Mouse (Mus musculus) ovary, postnatal 10 days (tissue): Measurements from ENCODE around the gene Zfp57.

Experiments used
- DNase-seq: peaks from one replicate; pipeline ENCODE4 v3.0.0; 2022; ENCODE audit warnings: low spot score

The Zfp57 gene

DNA sequence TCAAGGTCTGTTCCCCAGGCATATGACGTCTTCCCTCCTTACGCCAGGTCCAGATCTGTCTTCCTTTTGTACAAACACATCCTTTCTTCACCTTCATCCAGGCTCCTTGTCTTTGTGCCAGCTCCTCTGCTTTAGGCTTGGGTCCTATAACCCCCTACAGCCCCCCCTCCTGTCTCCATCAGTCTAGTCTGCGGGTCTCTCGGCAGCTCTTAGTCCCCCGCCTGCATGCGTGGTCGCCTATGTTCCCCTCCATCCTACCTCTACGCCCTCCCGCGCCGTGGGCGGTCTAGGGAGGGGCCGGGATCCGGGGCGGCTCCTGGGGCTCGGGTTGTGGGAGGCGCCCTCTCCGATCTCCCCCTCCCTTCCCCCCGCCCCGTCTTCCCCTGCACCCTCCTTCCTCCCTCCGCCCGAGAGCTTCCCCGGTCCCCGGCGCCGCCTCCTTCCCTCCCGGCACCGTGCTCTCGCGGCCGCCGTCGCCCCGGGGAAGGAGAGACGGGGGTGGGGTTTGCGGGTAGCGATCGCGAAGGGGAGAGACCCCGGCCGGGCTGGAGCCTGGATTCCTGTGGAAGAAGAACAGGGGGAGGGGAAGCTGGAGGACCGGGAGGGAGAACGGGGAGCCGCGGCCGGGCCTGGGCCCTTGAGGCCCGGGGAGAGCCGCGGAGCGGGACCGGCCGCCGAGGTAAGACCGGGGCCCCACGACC is 44.8 kb downstream of the Zfp57 start, which contains the start of gene Gabbr1:
TSS of gene Gabbr1 (plus strand) at position 356 of the 701 bp plus-strand sequence.
- DNase-seq = peak; percentile 68

DNA sequence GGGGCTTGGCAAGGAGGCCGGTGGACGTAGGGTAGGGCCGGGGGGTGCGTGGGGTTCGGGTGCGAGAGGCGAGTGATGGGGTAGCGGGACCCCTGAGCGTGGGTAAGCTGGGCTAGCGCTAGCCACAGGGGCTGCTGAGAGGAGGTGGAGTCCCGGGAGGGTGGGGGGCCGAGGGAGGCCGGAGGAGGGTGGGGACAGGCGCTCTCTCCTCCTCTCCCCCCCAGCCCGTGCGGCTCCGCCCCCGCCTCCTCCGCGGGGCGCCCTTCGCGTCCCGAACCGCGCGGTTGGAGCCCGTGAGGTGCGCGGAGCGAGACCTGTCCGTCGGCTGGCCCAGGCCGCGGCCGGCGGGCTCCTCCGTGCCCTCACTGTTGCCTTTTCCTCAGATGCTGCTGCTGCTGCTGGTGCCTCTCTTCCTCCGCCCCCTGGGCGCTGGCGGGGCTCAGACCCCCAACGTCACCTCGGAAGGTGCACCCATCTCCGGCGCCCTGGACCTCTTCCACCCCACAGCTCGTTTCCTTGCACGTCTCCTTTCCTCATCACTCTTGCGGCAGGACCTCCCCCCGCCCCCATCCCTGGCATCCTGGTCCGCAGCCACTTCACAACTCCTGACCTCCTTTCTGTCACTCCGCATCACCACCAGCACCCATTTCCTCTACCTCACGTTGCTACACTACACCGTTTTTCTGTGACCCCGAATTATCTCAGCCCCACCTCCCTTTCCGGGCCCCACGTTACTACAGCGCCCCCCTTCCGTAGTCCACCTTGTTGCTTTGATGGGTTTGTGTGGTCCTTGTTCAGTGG is 45.5 kb downstream of the Zfp57 start:
- DNase-seq = no peak

DNA sequence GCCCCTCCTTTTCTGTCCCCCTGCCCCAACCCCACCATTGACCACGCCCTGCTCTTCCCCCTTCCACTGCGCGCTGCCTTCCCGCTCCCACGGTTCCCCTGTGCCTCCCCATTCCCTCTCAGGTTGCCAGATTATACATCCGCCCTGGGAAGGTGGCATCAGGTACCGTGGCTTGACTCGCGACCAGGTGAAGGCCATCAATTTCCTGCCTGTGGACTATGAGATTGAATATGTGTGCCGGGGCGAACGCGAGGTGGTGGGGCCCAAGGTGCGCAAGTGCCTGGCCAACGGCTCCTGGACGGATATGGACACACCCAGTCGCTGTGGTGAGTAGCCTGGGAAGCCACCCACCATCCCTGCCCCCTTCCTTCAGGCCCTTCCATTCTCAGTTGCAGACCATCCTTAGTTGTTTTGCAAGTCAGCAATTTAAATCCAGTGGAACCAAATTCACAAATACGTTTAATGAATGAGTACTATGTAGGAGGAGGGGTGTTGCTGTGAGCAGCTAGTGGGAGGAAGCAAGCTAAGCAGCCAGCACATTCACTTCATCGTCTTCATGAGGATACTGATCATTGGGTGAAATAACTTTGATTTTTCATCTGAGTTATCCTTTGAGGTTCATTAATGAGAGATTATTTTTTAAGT is 46.5 kb downstream of the Zfp57 start:
- no peak for DNase-seq

DNA sequence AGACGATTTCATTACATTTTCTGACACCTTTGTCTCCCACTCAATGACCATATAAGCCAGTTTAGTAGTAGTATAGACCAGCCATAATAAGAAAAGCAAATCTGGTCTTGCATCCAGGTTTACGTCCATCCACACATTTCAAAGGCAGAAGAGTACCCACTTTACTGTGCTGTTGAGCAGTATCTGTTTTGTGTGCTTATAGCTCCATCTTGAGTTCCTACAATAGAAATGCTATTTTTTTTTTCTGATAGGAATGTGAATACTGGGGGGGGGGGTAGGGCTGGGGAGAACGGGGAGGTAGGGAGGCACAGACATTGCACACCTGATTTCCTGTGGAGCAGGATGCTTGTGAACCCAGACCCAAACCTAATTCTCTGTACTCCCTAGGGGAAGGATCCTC is 47.0 kb downstream of the Zfp57 start:
- no peak for DNase-seq

DNA sequence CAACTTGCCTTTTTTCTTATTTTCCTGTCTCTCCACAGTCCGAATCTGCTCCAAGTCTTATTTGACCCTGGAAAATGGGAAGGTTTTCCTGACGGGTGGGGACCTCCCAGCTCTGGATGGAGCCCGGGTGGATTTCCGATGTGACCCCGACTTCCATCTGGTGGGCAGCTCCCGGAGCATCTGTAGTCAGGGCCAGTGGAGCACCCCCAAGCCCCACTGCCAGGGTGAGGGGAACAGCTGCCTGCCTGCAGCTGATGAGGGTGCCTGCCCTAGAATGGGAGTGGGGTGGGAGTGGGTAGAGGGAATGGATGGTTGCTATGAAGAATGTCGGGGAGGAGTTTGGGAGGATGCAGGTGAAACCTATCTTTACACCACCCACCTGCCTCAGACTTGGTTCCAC is 47.4 kb downstream of the Zfp57 start:
- DNase-seq = no peak

DNA sequence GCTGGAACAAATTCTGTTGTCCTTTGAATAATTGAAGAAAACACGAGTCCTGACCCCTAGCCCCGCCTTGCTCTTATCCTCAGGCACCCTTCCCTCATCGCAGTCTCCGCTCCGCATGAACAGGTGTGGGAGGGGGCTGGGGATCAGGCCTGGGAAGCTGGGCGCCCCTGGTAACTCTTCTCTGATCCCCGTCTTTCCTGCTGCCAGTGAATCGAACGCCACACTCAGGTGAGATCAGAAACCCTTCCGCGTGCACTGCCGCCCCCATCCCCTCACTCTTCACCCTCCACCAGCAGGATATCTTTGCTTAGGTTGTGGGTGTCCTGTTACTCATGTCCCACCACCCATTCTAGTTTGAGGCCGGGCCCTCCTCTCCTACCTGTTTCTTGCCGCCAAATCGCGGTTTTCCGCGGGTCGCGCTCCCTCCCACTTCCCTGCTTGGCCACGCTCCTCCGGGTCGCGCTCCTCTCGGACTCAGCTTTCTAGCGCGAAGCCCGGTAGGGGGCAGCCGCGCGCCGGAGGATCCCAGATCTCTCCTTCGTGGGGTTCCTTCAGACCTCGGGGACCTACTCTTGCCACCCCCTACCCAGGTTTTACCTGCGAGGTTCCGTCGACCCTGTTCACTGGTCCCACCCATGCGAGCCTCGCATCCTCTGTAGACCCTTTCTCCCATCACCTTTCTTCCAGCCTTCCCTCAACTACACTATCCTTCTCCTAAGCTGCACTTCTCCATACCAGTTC is 48.8 kb downstream of the Zfp57 start:
- peak; percentile 36 for DNase-seq

DNA sequence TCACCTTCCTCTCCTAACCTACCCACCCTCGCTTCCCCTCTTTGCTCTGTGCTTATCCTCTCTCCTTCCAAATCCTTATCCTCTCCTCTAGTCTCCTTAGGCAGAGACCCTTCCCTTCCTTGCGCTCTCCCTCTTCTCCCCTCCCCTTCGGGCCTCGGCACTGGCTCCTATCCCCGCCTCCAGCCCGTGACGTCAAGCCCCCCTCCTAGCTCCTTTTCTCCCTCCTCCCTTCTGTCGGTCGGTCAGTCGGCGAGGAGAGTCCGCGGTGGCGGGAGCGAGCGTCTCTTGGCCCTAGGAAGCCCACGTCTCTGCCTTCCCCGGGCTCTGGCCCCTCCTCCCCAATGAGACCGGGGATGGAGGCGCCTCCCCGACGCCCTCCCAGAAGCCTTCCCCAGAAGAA is 49.4 kb downstream of the Zfp57 start:
- peak; percentile 30 for DNase-seq

DNA sequence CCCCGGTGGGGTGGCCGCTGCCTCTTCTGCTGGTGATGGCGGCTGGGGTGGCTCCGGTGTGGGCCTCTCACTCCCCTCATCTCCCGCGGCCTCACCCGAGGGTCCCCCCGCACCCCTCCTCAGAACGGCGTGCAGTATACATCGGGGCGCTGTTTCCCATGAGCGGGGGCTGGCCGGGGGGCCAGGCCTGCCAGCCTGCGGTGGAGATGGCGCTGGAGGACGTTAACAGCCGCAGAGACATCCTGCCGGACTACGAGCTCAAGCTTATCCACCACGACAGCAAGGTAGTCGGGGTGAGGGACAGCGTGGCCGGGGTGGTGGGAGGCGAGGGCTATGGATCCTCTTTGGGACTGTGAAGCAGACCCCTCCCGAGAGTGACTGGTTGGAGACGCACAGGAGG is 49.9 kb downstream of the Zfp57 start:
- DNase-seq = no peak

DNA sequence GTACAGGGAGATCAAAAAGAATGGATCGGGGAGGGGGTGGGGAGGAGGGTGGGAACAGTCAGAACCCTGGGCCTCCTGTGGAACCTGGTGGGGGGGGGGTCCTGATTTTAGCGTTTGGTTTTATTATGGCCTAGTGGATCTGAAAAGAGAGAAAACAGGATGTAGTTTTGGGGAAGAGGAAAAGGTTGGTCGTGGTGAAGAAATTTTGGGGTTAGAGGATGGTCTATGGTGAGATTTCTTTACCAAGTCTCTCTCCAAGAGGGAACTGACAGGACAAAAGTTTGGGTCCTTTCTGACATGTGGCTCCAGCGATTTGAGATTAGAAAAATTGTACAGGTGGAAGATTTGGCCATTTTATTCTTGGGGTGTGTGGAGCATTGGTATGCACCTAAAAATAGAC is 50.8 kb downstream of the Zfp57 start:
- no peak for DNase-seq

DNA sequence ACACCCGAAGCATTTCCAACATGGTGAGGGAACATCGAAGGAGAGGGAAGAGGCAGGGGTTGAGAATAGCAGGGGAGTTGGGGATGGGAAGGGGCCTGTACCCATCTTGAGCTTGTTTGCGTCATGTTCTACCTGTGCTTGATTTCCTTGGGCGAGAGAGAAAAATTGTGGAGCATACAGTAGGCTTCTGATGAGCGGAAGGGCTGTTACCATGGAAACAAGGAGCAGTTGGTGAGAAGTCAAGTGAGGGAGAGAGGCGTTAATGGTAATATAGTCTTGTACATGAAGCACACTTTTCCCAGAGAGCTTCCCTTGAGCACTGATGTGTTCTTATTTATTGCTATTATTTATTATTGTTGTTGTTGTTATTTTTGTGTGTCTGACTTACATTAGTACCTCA is 56.0 kb downstream of the Zfp57 start:
- no peak for DNase-seq
